ENCODE assay signal across 14 mouse cellular contexts in the genomic region with DNA sequence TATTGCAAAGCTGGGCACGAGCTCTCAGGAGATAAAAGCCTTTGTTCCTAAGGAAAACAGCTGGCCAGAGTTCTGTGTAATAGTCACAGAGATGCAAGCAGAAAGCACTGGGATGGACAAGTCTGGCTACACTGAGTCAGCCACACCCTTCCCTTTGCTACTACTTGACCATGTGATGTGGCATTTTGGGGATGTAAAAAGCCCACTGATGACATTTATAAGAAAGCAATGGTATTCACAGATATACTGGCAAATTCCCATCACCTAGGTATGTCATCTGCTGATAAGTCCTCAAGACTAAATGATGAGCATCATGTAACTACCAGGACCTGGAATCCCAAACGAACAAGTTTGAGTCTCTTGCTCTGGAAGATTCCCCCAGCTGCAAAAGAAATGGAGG.
DNase-seq lines count a peak whose midpoint lies in the region; ATAC-seq and TF ChIP-seq lines count a peak whose summit lies in the region.
"Had no signal": no experiment of that assay in that cellular context is flagged by ENCODE, and none has a peak within 500 bp of the region (broad histone marks: within the 10 kb centered on the region; RNA-seq: fewer than 3 reads in every experiment).

No protein-coding gene starts in this region.

- no peaks in the 10 kb centered on the region for H3K79me2 ChIP-seq in MEL (ENCODE audit: control insufficient read depth, insufficient read depth, low read length, poor library complexity)

- no peaks in the 10 kb centered on the region for H3K9me3 ChIP-seq in heart, embryonic 11.5 days (replicated peaks; ENCODE audit: control insufficient read depth, low read length)
- no peaks in the 10 kb centered on the region for H3K9me3 ChIP-seq in liver, embryonic 11.5 days (ENCODE audit: control insufficient read depth, low read length)
- H3K9me3 ChIP-seq in MEL (replicated peaks; ENCODE audit: insufficient read depth, low read length): no peaks in the 10 kb centered on the region
- H3K9me3 ChIP-seq in midbrain, embryonic 15.5 days: no peaks in the 10 kb centered on the region
- H3K9me3 ChIP-seq: limb, embryonic 10.5 days; liver, embryonic 15.5 days had no signal

- H3K4me3 ChIP-seq in heart, embryonic 11.5 days (ENCODE audit: low read depth, low read length): no peak overlapping the region
- no peak overlapping the region for H3K4me3 ChIP-seq in liver, embryonic 11.5 days (ENCODE audit: low read depth, low read length)
- H3K4me3 ChIP-seq in MEL (ENCODE audit: control insufficient read depth in 1 of 2, insufficient read depth in 1 of 2, low read depth in 2 of 2, low read length in 2 of 2): no peak overlapping the region
- no peak overlapping the region for H3K4me3 ChIP-seq in midbrain, embryonic 15.5 days
- H3K4me3 ChIP-seq: limb, embryonic 10.5 days; liver, embryonic 15.5 days had no signal

- H3K4me2 ChIP-seq in heart, embryonic 11.5 days: peak overlapping the region; percentile 36
- peak overlapping the region; percentile 39 for H3K4me2 ChIP-seq in liver, embryonic 11.5 days
- H3K4me2 ChIP-seq in midbrain, embryonic 15.5 days: no peak overlapping the region
- H3K4me2 ChIP-seq: liver, embryonic 15.5 days had no signal

- peak overlapping the region; percentile 51 for H3K27ac ChIP-seq in heart, embryonic 11.5 days (ENCODE audit: low read depth, low read length)
- H3K27ac ChIP-seq in liver, embryonic 11.5 days (ENCODE audit: low read depth, low read length): no peak overlapping the region
- H3K27ac ChIP-seq in MEL (ENCODE audit: control insufficient read depth, low read depth, low read length): peak overlapping the region; percentile 76
- peak overlapping the region; percentile 31; the same call in 1 of the 2 replicates for H3K27ac ChIP-seq in midbrain, embryonic 15.5 days
- H3K27ac ChIP-seq: limb, embryonic 10.5 days; liver, embryonic 15.5 days had no signal

- H3K27me3 ChIP-seq in heart, embryonic 11.5 days (ENCODE audit: control insufficient read depth, insufficient read depth, low read length): no peaks in the 10 kb centered on the region
- H3K27me3 ChIP-seq in liver, embryonic 11.5 days (replicated peaks; ENCODE audit: control insufficient read depth, insufficient read depth, low read length): no peaks in the 10 kb centered on the region
- H3K27me3 ChIP-seq in MEL (ENCODE audit: control insufficient read depth in 1 of 2, insufficient read depth in 2 of 2, low read length in 2 of 2): no peaks in the 10 kb centered on the region
- H3K27me3 ChIP-seq in midbrain, embryonic 15.5 days (replicated peaks): no peaks in the 10 kb centered on the region
- H3K27me3 ChIP-seq: liver, embryonic 15.5 days had no signal

- DNase-seq in heart, adult 9 months (ENCODE audit: low spot score in 2 of 2): no peak
- DNase-seq in liver, embryonic 11.5 days (ENCODE audit: low spot score): no peak
- no peak for DNase-seq in liver
- peak; percentile 60 for DNase-seq in MEL (ENCODE audit: low read depth, low spot score)
- no peak for DNase-seq in ovary, adult 18-20 months (ENCODE audit: low spot score)
- DNase-seq: cerebellum, postnatal 10 days; kidney, adult 9 months; lung, postnatal 14 days; thymus, adult 2 months had no signal

- TF ChIP-seq POLR2A in MEL (IDR thresholded peaks at IDR 0.05; ENCODE audit: control insufficient read depth in 1 of 2, insufficient read depth in 1 of 2, low read depth in 1 of 2, low read length in 2 of 2, poor library complexity in 1 of 2): no peak

- no peak for TF ChIP-seq CTCF in MEL (IDR thresholded peaks at IDR 0.05 in 2 of 3, conservative IDR thresholded peaks at IDR 0.05 in 1 of 3; ENCODE audit: control insufficient read depth in 1 of 3, insufficient read depth in 1 of 3, low read depth in 2 of 3, low read length in 3 of 3, poor library complexity in 1 of 3, severe bottlenecking in 1 of 3)

- no peak for TF ChIP-seq EP300 in MEL (IDR thresholded peaks at IDR 0.05; ENCODE audit: low read depth in 1 of 2, low read length in 2 of 2)

- peaks cover 6% of the 10 kb centered on the region; the same call in 1 of the 2 replicates for H3K36me3 ChIP-seq in heart, embryonic 11.5 days (ENCODE audit: control insufficient read depth, insufficient read depth, low read length)
- H3K36me3 ChIP-seq in liver, embryonic 11.5 days (ENCODE audit: control insufficient read depth, insufficient read depth, low read length): no peaks in the 10 kb centered on the region
- H3K36me3 ChIP-seq in MEL (ENCODE audit: control insufficient read depth in 1 of 2, insufficient read depth in 2 of 2, low read length in 2 of 2): peaks cover 0 to 77% of the 10 kb centered on the region in 2 experiments; a peak in 2 of 4 replicates
- no peaks in the 10 kb centered on the region; the same call in 1 of the 2 replicates for H3K36me3 ChIP-seq in midbrain, embryonic 15.5 days (replicated peaks)
- H3K36me3 ChIP-seq: liver, embryonic 15.5 days had no signal

- no peak for ATAC-seq in heart, embryonic 11.5 days (replicated peaks; ENCODE audit: insufficient number of reproducible peaks, low FRiP score, low TSS enrichment)
- no peak for ATAC-seq in liver, embryonic 11.5 days (replicated peaks; ENCODE audit: low FRiP score)
- no peak for ATAC-seq in midbrain, embryonic 15.5 days (replicated peaks)
- ATAC-seq: activated CD4-positive, CD25-positive, alpha-beta regulatory T cell, adult 4 months had no signal

- H3K4me1 ChIP-seq in heart, embryonic 11.5 days (ENCODE audit: control insufficient read depth, insufficient read depth, low read length): peaks cover 89% of the 10 kb centered on the region
- peaks cover 90% of the 10 kb centered on the region for H3K4me1 ChIP-seq in liver, embryonic 11.5 days (replicated peaks; ENCODE audit: control insufficient read depth, insufficient read depth, low read length)
- H3K4me1 ChIP-seq in MEL (ENCODE audit: control insufficient read depth in 1 of 2, insufficient read depth in 2 of 2, low read length in 2 of 2): peaks cover 48 to 82% of the 10 kb centered on the region in 2 experiments
- H3K4me1 ChIP-seq in midbrain, embryonic 15.5 days: peaks cover 37% of the 10 kb centered on the region

- WGBS in heart, embryonic 11.5 days (ENCODE audit: insufficient replicate concordance): 52% methylated on average over 2 of the region's 2 CpGs
- 49% methylated on average over 2 of the region's 2 CpGs for WGBS in liver, embryonic 11.5 days
- 49% methylated on average over 2 of the region's 2 CpGs for WGBS in midbrain, embryonic 15.5 days

- H3K9ac ChIP-seq in heart, embryonic 11.5 days (ENCODE audit: low read depth, low read length): no peak overlapping the region
- no peak overlapping the region for H3K9ac ChIP-seq in liver, embryonic 11.5 days (ENCODE audit: low read depth, low read length)
- H3K9ac ChIP-seq in MEL (ENCODE audit: control insufficient read depth, low read depth, low read length, poor library complexity, severe bottlenecking): peak overlapping the region; percentile 18; the same call in 1 of the 2 replicates
- H3K9ac ChIP-seq in midbrain, embryonic 15.5 days: no peak overlapping the region
- H3K9ac ChIP-seq: liver, embryonic 15.5 days had no signal

- TF ChIP-seq RAD21 in MEL (IDR thresholded peaks at IDR 0.05; ENCODE audit: low read depth, low read length): no peak

TF ChIP-seq in MEL, 35 proteins besides CTCF, POLR2A, EP300 and RAD21:
- TF ChIP-seq MAFK (IDR thresholded peaks at IDR 0.05; ENCODE audit: borderline replicate concordance, low read depth, low read length) (no peak), USF1 (IDR thresholded peaks at IDR 0.05; ENCODE audit: low read depth, low read length) (peak; percentile 74), TCF12 (IDR thresholded peaks at IDR 0.05; ENCODE audit: low read depth, low read length) (0 out of 2 replicates have a peak, but pooled peaks have one; percentile 13)
